Mouse (Mus musculus) stomach, postnatal 0 days (tissue): Measurements from ENCODE around the gene Slc26a10.

ENCODE experiments used
- CTCF ChIP-seq: IDR thresholded peaks from 2 replicates; pipeline ENCODE4 v1.5.1; 2016; ENCODE audit warnings: antibody characterized with exemption, low read depth, mild to moderate bottlenecking, moderate library complexity
- EP300 ChIP-seq: optimal IDR thresholded peaks from 2 replicates; pipeline ENCODE3; 2016; ENCODE audit warnings: antibody characterized with exemption

DNA sequence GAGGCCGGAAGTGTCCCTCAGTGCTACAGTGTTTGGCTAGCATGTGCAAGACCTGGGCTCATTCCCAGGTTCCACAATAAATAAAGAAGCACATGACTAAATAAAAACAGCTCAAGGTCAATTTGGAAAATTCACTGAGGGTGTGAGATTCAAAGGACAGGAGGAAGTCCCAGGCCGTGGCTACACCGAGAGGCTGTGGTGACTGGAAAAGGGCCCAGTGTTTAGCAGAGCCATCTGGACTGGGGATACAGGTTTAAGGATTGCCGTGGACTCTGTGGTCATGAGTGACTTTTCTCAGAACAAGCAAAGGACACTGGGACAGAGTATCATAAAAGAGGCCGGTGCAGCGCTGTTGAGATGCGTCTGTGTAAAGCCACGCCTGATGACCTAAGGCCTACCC lies 32.8 kb upstream of the Slc26a10 start:
- TF ChIP-seq CTCF, result no peak
- no peak for TF ChIP-seq EP300
